Mouse (Mus musculus): ENCODE measurements around the gene U90926.

The U90926 gene

GRCm38 (mm10) chr5:92215308-92215707, at the start of gene U90926:
Gene U90926, minus strand, starts transcription at chr5:92215408.
- no peak for DNase-seq (ENCODE audit: low spot score)

- DNase-seq (ENCODE audit: low spot score): no peak
These were observed 48.7 kb upstream of the U90926 start for GRCm38 (mm10) chr5:92263761-92264359.

- no peak for DNase-seq (ENCODE audit: low spot score)
These were observed 47.4 kb upstream of the U90926 start for GRCm38 (mm10) chr5:92262646-92263045.

GRCm38 (mm10) chr5:92256218-92256617, 41.0 kb upstream of the U90926 start, which contains the start of gene Ppef2:
Gene Ppef2, minus strand, starts transcription at chr5:92256278.
- DNase-seq (ENCODE audit: low spot score): no peak

GRCm38 (mm10) chr5:92254476-92254875, 39.3 kb upstream of the U90926 start:
- DNase-seq (ENCODE audit: low spot score): no peak

GRCm38 (mm10) chr5:92252797-92253343, 37.7 kb upstream of the U90926 start:
- no peak for DNase-seq (ENCODE audit: low spot score)

- no peak for DNase-seq (ENCODE audit: low spot score)
These were observed 36.8 kb upstream of the U90926 start for GRCm38 (mm10) chr5:92252031-92252430.

- no peak for DNase-seq (ENCODE audit: low spot score)
These were observed 33.4 kb upstream of the U90926 start for GRCm38 (mm10) chr5:92248614-92249013.

GRCm38 (mm10) chr5:92245483-92245882, 30.3 kb upstream of the U90926 start:
- no peak for DNase-seq (ENCODE audit: low spot score)

GRCm38 (mm10) chr5:92244900-92245299, 29.7 kb upstream of the U90926 start:
- DNase-seq (ENCODE audit: low spot score): no peak

- no peak for DNase-seq (ENCODE audit: low spot score)
These were observed 25.6 kb upstream of the U90926 start for GRCm38 (mm10) chr5:92240769-92241168.

GRCm38 (mm10) chr5:92239333-92240232, 24.4 kb upstream of the U90926 start:
- peak; percentile 78 for DNase-seq (ENCODE audit: low spot score)

- DNase-seq (ENCODE audit: low spot score): no peak
These were observed 19.8 kb upstream of the U90926 start for GRCm38 (mm10) chr5:92234939-92235557.

- no peak for DNase-seq (ENCODE audit: low spot score)
These were observed 18.2 kb upstream of the U90926 start for GRCm38 (mm10) chr5:92233366-92233765.

GRCm38 (mm10) chr5:92231836-92232235, 16.6 kb upstream of the U90926 start:
- DNase-seq (ENCODE audit: low spot score): no peak

GRCm38 (mm10) chr5:92230306-92230705, 15.1 kb upstream of the U90926 start:
- DNase-seq (ENCODE audit: low spot score): no peak

- no peak for DNase-seq (ENCODE audit: low spot score)
These were observed 14.3 kb upstream of the U90926 start for GRCm38 (mm10) chr5:92229514-92229913.

- no peak for DNase-seq (ENCODE audit: low spot score)
These were observed 13.6 kb upstream of the U90926 start for GRCm38 (mm10) chr5:92228776-92229175.

GRCm38 (mm10) chr5:92227782-92228181, 12.6 kb upstream of the U90926 start:
- DNase-seq (ENCODE audit: low spot score): no peak

- no peak for DNase-seq (ENCODE audit: low spot score)
These were observed 5.2 kb upstream of the U90926 start for GRCm38 (mm10) chr5:92220287-92220902.

GRCm38 (mm10) chr5:92219826-92220225, 4.6 kb upstream of the U90926 start:
- peak; percentile 44 for DNase-seq (ENCODE audit: low spot score)
